Mouse (Mus musculus) mouse embryonic stem cell (cell line): Measurements from ENCODE around the gene Rapgef3.

ENCODE experiments used
- in situ Hi-C, 2 experiments: fragments of 300-500 bp; cut with MboI; formaldehyde crosslinking; loops; 1 replicate in 1 of 2; 3 replicates in 1 of 2; pipeline ENCODE4 v1.14.3; 2019 to 2020; ENCODE audit warnings: low sequenced_read_pairs in 2 of 2, low pct_unique_long_range_greater_than_20kb in 1 of 2, mixed read lengths in 1 of 2; ENCODE audit not compliant: unreplicated experiment in 1 of 2

The Rapgef3 gene

DNA sequence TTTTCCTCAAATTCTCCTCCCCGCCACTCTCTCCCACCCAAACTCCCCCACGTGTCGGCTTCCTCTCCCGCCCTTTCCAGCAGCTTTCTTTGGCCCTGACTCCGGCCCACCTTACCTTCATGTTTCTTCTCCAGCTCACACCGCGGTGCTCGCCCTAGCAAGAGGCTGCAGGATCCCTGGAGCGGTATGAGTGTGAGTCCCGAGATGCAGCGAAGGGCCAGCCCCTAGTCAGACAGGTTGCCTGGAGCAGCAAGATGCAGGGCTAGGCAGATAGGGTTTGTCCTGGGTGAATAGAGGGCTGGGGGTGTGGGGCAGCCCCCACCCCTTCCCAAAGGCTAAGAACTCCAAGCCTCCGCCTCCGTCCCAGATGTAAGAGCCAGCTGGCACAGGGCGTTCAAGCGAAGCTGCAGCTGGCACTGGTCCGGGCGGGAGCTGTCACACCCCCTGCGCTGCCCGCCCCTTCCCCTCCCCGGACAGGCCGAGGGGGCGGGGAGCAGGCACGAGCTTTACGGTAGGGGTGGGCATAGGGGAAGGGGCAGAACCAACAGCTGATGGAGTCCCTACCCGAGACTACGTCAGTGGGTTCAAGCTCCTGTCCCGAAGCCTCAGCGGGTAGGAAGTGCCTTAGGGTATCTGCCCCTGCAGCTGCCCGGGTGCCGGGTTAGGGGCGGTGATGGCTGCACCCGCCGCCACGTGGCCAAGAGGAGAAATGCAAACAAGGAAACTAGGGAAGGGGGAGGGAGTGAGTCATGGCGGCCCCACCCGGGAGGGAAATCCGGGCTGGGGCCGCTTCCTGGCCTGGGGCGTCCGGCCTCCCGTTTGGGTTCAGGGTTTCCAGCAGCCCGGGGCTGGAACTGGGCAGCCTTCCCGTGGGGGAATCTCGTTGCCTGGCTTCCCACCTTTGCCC lies at the start of gene Rapgef3:
TSS of gene Rapgef3 (minus strand) at position 693 of the 907 bp plus-strand sequence.
- in situ Hi-C loops: no loop called here

DNA sequence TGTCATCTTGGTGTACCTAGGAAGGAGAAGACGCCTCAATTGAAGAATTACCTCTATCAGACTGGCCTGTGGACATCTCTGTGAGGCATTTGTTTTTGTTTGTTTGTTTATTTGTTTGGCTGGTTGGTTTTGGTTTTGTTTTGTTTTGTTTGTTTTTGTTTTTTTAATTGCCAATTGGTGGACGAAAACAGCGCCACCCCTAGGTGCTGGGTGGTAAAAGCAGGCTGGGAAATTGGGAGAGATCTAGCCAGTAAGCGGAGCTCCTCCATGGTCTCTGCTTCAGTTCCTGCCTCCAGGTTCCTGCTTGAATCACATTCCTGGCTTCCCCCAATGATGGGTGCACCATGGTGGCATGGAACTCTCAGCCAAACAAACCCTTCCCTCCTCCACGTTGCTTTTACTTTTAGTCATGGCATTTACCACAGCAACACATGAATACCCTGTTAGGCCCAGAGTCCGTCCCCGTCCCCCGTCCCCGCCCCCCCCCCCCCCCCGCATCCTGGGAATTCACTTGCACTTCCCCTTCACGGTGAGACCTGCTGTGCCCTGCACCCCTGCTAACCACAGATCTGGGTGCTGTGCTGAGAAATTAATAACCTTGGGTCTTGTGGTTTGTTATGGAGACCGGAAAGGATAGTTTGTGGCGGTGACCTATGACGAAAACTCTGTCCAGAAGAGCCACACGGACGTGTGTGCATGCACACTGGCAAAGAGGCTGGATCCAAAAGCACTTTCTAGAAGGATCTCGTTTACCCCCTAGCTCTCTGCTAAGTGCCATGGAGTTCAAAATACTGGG lies 48.6 kb upstream of the Rapgef3 start:
- in situ Hi-C loops: no loop called here

DNA sequence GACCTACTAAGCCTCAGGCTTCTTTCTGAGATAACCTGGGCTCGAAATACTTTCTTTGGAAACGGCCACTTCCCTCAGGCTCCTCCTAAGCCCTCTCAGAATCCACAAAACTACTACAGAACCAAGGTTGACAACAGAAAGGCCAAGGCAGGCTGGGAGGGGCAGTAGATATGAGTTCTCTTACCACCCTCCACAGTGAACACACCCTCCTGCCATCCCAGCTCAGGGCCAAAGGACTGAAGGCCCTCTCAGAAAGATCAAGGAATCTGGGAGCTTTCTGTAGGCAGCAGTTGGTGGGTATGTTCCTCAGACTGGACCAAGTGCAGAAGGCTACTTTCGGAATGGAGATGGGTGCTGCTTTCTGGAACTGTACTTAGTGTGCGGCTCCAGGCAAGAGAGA lies 47.5 kb upstream of the Rapgef3 start:
- in situ Hi-C loops: no loop called here

DNA sequence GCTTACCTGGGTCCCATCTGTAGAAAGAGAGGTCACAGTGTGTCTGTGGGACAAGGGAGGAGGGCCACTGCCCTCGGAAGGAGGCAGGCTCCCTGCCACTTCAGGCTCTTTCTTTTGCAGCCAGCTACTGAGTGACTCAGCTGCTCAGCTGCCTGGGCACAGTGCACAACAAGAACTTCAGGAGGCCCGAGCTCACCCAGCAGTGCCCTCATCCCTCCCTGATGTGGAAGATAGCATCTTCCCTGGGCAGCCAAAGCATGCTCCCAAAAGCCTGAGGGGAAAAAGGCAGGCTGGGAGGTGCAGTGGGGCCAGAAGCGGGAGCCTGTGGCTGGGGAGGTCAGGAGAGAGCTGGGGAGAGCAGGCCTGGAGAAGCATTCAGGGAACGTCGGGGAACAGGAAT lies 46.9 kb upstream of the Rapgef3 start:
- in situ Hi-C loops: no loop called here

DNA sequence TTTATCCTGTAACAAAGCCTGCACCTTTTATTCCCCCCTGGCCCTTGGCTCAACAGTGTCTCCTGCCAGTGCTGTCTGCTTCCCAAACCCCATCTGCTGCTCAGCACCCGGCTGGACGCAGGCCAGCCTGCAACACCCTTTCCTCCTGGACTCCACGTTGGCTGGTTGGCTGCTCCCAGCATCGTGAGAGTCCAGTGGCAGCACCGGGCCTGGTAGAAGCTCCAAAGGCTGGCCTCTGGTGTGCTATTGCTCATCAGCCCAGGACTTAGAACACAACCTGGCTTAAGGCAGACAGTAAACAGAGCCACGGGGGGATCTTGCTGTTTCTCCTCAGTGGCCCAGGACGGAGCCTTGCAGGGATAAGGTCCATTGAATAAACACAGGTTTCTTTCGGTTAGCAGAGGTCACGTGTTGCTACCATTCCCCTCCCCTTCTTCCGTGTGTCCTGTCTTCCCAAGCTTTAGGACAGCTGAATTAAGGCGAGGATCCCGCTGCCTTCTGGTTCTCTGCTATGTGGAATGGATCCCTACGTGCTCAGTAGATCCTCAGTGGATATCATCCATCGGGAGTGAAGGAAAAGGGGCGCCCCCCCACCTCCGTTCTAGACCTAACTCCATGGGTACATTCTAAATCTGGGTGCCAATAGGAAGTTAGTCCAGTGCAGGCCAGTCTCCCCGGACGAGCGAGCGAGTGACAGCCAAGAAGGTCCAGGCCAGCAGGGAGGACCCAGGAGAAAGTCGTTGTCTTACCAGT lies 45.9 kb upstream of the Rapgef3 start:
- in situ Hi-C loops: no loop called here

DNA sequence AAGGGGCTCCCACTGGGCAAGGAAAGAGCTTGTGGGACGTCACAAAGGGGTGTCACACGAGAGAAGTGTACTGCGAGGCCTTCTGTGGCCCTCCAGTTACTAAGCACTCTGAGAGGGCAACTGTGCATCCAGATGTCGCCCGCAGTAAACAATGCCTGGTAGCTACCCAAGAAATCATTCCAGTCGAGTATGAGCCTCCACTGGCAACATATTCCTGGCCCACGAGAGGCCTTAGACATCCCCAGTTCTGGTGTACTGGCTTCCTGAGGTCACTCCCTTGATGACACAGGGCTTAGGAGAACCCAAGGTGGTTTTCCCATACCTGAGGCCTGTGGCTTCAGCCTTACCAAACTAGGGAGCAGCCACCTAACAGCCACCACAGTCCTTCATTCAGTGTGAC lies 45.1 kb upstream of the Rapgef3 start:
- in situ Hi-C loops: no loop called here

DNA sequence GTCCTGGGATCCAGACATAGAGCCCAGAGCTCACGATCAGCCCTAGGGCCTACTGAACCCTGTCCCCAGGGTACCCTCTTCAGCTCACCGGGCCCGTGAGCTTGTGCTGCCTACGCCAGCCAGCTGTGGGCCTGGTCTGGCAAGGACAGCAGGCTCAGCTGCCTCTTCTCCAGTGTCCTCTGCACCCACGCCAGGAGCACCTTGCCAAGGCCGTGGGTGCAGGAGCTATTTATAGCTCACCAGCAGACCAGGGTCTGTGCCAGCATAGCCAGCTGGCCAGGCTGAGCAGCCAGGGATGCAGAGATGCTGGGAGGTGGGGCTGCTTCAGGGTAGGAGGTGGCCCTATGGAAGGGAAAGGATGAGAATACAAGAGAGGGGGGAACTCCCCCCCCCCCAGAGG lies 44.4 kb upstream of the Rapgef3 start:
- in situ Hi-C loops: no loop called here

DNA sequence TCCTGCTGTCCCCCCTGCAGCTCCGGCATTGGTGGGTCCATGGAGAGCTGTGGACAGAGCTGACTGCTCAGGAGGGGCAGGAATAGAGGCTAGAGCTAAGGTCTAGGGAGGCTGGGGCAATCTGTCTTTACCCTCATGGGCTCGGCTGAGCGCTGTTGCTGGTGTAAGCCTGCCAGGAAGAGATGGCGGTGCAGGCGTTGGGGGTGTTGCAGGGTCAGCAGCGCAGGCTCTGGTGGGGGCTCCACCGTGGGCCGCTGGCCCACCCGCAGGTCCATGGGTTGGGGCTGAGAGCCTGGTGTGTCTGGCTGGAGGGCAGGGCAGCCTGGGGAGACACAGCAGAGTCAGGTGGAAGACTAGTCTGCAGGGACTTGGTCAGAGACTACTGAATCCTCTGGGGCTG lies 43.5 kb upstream of the Rapgef3 start:
- in situ Hi-C loops: no loop called here

DNA sequence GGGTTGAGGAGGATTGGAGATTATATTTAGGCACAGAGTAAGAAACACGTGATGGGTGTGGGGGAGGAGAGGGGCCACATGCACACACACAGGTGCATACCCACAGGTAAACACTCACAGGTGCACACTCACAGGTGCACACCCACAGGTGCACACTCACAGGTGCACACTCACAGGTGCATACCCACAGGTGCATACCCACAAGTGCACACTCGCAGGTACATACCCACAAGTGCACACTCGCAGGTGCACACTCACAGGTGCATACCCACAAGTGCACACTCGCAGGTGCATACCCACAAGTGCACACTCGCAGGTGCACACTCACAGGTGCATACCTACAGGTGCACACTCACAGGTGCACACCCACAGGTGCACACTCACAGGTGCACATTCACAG lies 42.6 kb upstream of the Rapgef3 start:
- in situ Hi-C loops: no loop called here

DNA sequence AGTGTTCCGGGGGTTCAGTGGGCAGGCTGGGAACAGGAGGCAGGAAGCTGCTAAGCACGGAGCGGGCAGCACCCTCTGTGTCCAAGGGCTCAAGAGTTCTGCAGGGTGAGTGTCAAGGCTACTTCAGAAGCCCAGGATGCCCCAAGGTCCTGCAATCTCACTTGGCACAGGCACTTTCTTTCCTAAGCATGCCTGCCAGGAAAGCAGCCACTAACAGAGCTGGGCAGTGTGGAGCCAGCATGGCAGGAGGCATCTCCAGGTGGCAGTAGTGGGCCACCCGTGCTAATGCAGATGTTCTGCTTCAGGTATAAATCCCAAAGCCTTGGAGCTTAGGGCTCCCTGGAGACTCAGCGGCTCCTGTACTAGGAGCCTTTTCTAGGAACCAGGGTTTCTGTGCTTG lies 42.2 kb upstream of the Rapgef3 start:
- in situ Hi-C loops: no loop called here

DNA sequence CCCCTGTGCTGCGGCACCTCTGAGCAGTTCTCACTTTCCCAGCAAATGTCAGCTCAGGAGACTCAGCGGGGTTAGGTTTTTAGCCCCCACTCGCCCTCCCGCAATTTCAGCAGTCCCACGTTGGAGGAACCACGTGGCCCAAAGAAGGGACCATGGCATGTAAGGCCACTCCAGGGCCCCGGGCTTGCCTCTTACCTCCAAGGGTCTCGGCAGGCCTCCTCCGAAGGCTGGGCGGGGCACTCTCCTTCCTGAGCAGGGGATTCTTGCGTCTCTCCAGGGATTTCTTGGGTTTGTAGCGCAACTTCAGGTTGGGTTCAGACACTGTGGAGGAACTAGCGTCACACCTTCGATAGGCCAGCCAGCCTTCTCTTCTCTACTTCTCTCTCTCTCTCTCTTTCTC lies 41.4 kb upstream of the Rapgef3 start:
- in situ Hi-C loops: no loop called here

DNA sequence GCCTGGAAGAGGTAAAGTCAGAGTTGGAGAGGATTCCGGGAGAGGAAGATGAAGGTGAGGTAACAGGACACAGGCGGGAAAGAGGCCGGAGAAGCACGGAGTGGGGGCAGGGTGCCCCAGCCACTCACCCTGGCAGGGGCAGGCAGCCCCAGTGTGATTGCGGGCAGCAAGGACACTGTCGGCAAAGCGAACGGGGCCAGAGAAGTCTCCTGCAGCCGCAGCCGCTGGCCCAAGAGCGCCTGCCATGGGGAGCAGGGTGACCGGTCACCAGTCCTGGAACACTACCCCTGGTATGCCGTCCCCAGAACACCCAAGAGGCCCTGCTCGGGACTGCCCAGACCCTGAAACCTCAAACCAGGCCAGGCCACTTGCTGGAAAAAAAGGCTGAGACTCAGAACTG lies 40.8 kb upstream of the Rapgef3 start:
- in situ Hi-C loops: no loop called here

DNA sequence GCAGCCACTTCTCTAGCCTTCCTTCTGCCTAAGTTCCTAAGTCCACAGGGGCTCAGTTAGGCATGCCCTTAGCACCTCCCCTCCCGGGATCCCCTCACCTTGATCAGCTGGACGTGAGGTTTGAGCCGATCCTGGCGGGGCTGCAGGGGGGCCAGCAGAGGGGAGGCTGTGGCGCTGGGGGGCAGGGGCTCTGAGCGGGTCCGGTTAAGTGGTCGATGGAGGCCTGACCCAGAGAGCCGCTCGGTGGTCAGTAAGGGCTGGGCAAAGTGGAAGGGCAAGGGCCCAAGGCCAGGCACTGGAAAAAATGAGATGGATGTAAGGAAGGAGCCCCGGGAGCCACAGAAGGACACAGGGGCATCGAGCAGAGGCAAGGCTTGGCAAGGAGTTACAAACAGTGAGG lies 40.1 kb upstream of the Rapgef3 start:
- in situ Hi-C loops: no loop called here

DNA sequence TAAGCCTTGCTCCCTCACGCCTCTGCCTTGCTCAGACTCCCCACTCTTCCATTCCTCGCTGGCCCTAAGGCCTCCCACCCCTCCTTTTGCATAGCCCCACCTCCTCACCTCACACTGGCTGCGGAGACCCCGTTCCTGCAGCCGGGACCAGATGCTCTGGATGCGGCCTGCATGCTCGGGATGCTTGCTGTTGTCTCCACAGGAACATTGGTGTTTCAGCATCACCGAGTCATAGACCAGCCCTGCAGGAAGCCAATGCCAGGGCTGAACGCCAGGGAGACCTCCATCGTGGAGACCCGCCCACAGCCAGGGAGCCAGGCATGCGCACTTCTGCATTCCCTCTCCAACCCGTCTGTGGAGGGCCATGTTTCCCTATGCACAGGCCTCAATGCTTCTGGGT lies 34.8 kb upstream of the Rapgef3 start:
- in situ Hi-C loops: no loop called here

DNA sequence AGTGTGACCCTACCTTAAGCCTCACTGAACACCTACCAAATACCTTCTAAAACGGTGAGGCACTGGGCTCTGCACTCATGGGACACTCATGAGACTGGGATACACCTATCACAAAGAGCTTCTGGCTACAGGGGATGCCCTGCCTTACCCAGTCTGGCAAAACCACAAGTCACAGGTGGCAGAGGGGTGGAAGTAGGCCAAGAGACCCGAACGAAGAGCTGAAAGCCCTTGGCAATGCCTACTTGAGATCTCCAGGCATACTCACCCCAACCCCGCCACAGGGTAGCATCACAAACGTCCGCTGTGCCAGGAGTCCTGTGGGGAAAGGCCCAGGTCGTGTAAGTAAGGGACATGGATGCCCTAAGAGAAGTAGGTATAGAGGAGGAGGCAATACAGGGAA lies 34.0 kb upstream of the Rapgef3 start:
- in situ Hi-C loops: no loop called here

DNA sequence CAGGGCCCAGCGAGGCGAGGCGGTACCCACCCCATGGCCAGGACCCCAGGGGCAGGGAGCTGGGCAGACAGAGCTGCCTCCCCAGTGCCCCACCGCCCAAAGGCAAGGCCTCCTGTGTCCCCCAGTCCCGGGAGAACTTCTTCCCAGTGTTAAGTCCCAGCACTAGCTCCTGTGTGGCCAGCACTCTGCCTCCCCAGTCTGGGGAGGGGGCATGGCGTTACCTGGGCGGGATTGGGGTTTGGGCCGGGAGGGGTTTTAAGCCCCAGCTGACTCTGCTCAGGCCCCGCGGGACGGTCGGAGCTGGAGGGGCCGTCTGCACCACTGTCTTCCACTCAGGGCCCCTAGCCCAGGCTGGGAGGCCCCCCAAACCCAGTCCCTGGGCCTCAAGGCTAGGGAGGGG lies 33.1 kb upstream of the Rapgef3 start:
- in situ Hi-C loops: no loop called here

DNA sequence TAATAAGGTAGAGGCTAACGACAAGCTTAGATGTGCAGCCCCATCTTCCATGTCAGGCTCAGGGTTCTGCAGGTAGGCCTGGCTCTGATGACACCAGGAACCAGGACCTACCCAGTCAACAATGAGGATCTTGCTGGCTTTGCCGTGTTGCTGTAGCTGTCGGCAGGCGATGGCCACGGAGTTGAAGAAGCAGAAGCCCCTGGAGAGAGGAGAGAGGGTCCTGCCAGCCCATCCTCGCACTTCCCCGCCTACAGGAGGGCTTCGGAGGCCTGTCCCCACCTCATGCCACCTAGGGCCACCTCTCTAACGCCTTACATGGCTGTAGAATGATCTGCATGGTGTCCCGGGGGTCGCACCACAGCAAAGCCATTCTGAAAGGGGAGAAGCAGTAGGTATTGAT lies 31.7 kb upstream of the Rapgef3 start:
- in situ Hi-C loops: loop anchor here in 1 of 2 experiments (5.0 kb wide), 1 partner anchor 38 kb away; no protein-coding TSS in a partner anchor

DNA sequence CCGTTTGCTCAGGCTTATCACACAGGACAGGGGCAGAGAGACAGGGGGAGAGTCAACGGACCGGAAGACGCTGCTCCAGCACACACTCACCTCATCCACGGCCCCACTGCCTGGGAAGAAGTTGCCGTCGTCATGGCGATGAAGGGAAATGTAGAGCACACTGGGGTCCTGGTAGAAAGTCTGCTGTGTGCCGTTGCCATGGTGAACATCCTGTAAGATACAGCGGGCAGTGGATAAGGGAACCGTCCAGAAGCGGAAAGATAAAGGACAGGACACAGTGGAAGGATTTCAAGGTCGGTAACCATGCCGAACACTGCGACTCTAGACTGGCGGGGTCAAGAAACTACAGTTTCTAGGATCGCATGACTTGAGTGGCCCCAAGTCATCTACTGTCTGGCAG lies 30.4 kb upstream of the Rapgef3 start:
- in situ Hi-C loops: loop anchor here in 1 of 2 experiments (5.0 kb wide), 1 partner anchor 39 kb away; no protein-coding TSS in a partner anchor
